Mouse (Mus musculus) bone marrow, adult 2 months (tissue): ENCODE data around the gene Traf3ip3. TPM values are rescaled to one million over a fixed set of nuclear protein-coding genes. Genes with fewer than 3 reads are reported as not detected.

Experiments
- H3K27ac ChIP-seq: fragments of 200-500 bp; 2 replicates; pipeline ENCODE4 v1.5.1; 2012; ENCODE audit warnings: low read depth, mild to moderate bottlenecking, control low read depth, inconsistent platforms, low read length; ENCODE audit not compliant: control insufficient read depth, poor library complexity, insufficient read depth
- H3K4me1 ChIP-seq: fragments of 200-500 bp; 2 replicates; pipeline ENCODE4 v1.6.1; 2011; ENCODE audit warnings: low read length; ENCODE audit not compliant: control insufficient read depth, insufficient read depth
- H3K4me3 ChIP-seq: fragments of 200-500 bp; replicated peaks from 2 replicates; pipeline ENCODE3; 2011; ENCODE audit warnings: mild to moderate bottlenecking, low read depth, low read length, control low read depth; ENCODE audit not compliant: control insufficient read depth
- CTCF ChIP-seq: fragments of 200-500 bp; IDR thresholded peaks from 2 replicates; pipeline ENCODE4 v1.5.1; 2011; ENCODE audit warnings: low read length, control low read depth; ENCODE audit not compliant: control insufficient read depth, insufficient read depth
- POLR2A ChIP-seq: fragments of 200-500 bp; IDR thresholded peaks from 2 replicates; pipeline ENCODE4 v1.6.1; 2011; ENCODE audit warnings: low read depth, mild to moderate bottlenecking, control low read depth, low read length, borderline replicate concordance; ENCODE audit not compliant: control insufficient read depth
- WGBS: fragments of 180-500 bp; shearing (Covaris S2); methylation state at CpG from one replicate; pipeline ENCODE4 v1.1.7; 2018; 5-methylcytosine and 5-hydroxymethylcytosine counted together
- polyA plus RNA-seq: library from polyadenylated mRNA; stranded (reverse); fragments of >200 nt; gene quantifications from 2 replicates; pipeline ENCODE4 v1.2.4, GENCODE M21; 2011; ENCODE audit warnings: low replicate concordance; ENCODE audit not compliant: missing spikeins, insufficient read depth, insufficient read length

Traf3ip3 gene
- polyA plus RNA-seq, 1 experiment, result 119 TPM

DNA sequence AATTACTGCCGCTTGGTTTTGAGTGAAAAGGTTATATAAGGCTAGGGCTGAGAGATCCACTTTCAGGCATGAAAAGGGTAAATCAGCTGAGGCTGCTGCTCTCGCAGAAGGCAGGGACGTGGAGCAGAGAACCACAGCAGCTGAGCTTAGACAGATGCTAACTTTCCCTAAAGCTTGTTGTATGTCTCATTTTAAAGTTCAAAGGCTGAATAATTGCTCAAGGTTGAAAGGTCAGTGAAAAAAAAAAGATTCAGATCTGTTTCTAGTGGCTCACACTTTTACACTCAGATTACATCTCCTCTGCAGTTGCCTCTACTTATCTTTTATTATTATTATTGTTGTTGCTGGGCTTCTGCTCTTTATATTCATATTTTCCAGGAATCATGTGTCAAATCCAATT is 24.0 kb upstream of the Traf3ip3 start:
- no peak overlapping the region for H3K4me3 ChIP-seq
- no peaks in the 10 kb centered on the region; the same call in 1 of the 2 replicates for H3K4me1 ChIP-seq
- H3K27ac ChIP-seq, result no peak overlapping the region
- TF ChIP-seq POLR2A, result no peak
- TF ChIP-seq CTCF, result no peak
- WGBS, result 82% methylated on average over 3 of the region's 3 CpGs

DNA sequence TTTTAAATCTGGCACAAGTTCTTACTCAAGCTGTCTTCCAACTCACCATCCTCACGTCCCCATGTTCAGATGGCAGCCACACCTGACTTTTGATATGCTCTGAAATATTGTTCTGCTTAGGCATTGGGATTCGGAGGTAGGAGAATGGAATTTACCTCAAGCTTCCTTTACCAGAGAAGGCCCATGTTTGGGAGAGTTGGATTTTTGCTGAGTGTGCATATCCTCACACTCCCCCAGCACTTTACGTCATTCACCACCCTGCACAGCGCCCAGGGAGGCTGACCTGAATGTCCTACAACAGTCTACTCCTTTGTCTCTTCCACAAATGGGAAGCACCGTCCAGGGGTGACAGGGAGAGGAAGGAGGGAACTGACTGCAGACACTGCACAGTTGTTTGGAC is 18.9 kb upstream of the Traf3ip3 start:
- WGBS, result 49% methylated on average over 5 of the region's 5 CpGs
- no peak overlapping the region for H3K4me3 ChIP-seq
- no peaks in the 10 kb centered on the region for H3K4me1 ChIP-seq
- H3K27ac ChIP-seq, result no peak overlapping the region
- TF ChIP-seq POLR2A, result no peak
- no peak for TF ChIP-seq CTCF

DNA sequence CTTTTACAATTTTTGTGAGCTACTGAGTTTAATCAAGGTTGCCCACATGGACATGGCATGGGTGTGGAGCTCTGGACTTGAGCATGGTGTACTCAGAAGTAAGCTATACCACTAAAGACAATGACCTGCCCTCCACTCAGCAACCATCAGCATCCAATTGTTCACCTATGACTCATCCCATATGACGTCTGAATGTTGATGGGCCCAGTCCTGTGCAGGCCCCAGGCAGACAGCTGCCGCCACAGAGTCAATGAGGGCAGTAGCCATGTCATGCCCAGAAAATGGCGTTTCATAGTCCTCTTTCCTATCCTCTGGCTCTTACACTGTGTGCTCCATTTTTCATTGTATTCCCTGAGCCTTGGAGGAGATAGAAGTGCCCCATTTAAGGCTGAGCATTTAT is 14.5 kb upstream of the Traf3ip3 start:
- H3K4me3 ChIP-seq, result no peak overlapping the region
- TF ChIP-seq CTCF (no peak), POLR2A (no peak)
- no peak overlapping the region for H3K27ac ChIP-seq
- WGBS, result 77% methylated on average over 3 of the region's 3 CpGs
- no peaks in the 10 kb centered on the region; the same call in 1 of the 2 replicates for H3K4me1 ChIP-seq

- WGBS, result 76% methylated on average over 5 of the region's 5 CpGs
- TF ChIP-seq CTCF (no peak), POLR2A (no peak)
- no peak overlapping the region for H3K4me3 ChIP-seq
- H3K27ac ChIP-seq, result no peak overlapping the region
- no peaks in the 10 kb centered on the region; the same call in 1 of the 2 replicates for H3K4me1 ChIP-seq
These were observed 12.6 kb upstream of the Traf3ip3 start for GRCm38 (mm10) chr1:193214053-193214452.

GRCm38 (mm10) chr1:193211371-193211770 is 9.9 kb upstream of the Traf3ip3 start:
- 77% methylated on average over 5 of the region's 5 CpGs for whole genome bisulfite sequencing
- no peak for TF ChIP-seq CTCF
- no peak for TF ChIP-seq POLR2A
- H3K4me3 ChIP-seq, result no peak overlapping the region
- H3K4me1 ChIP-seq, result no peaks in the 10 kb centered on the region; the same call in none of the 2 replicates
- H3K27ac ChIP-seq, result no peak overlapping the region

- TF ChIP-seq POLR2A (no peak), CTCF (peak; percentile 99)
- H3K27ac ChIP-seq, result no peak overlapping the region
- 7% methylated on average over 2 of the region's 2 CpGs for WGBS
- H3K4me1 ChIP-seq, result no peaks in the 10 kb centered on the region; the same call in none of the 2 replicates
- H3K4me3 ChIP-seq, result peak overlapping the region; percentile 39
These were observed 6.7 kb upstream of the Traf3ip3 start for GRCm38 (mm10) chr1:193208178-193208577.

DNA sequence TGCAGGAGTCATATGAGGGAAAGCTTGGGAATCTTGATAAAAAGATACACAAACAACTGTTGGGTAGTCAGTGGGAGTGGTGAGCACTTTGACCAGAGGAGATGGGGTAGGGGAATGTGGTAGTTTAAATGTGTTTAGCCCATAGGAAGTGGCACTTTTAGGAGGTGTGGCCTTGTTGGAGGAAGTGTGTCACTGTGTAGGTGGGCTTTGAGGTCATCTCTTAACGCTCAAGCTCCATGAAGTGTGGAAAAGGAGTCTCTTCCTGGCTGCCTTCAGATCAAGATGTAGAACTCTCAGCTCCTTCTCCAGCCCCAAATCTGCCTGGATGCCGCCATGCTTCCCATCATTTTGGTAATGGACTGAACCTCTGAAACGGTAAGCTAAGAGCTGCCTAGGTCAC is 6.0 kb upstream of the Traf3ip3 start, which contains the start of gene Lamb3:
Lamb3 (plus strand) TSS at position 197 of the 400 bp plus-strand sequence.
- Histone ChIP-seq H3K4me1 (no peaks in the 10 kb centered on the region; the same call in none of the 2 replicates), H3K27ac (peak within 1 kb of the TSS; percentile 32; the same call in 1 of the 2 replicates), H3K4me3 (peak within 1 kb of the TSS; percentile 39)
- WGBS, result 51% methylated on average over 3 of the region's 3 CpGs
- TF ChIP-seq CTCF (no peak), POLR2A (no peak)

DNA sequence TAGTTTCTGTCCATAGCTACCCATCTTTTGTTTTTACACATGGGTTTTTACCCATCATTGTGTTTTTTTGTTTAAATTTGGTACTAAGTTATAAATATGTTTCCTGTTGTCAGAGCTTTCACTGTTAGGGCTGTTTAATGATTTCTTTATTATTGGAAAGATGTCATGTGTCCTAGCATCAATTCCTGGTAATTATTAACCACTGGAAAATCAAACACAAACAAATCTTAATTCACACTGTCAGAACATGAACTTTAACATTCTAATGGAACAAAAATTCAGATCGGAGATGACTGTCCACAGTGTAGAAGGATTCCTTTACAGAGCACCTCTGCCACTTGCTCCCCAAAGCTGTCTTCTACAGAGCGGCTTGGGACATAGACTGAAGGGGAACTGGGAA is 3.9 kb upstream of the Traf3ip3 start:
- no peak overlapping the region for H3K27ac ChIP-seq

DNA sequence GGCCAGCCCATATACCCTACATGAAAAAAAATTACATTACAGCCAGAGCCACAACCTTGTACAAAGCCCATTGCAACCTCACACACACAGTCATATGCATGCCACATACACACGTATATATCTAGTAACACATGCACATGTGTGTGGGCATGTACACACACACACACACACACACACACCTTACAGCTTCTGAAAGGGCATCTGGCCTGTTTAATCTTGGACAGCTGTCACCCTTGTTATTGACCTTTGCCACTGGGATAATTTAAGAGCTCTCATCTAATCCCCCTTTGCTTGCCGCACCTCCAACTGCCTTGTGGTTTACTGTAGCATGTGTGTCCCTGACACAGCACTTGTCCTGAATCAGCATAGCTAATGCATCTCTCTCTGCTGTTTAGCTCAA is 2.3 kb upstream of the Traf3ip3 start:
- H3K4me1 ChIP-seq, result peaks cover 2% of the 10 kb centered on the region; the same call in 1 of the 2 replicates
- H3K4me3 ChIP-seq, result no peak overlapping the region
- no peak overlapping the region for H3K27ac ChIP-seq
- TF ChIP-seq CTCF (no peak), POLR2A (no peak)
- 53% methylated on average over 2 of the region's 2 CpGs for WGBS

More for the DNA sequence above, 3.9 kb upstream of the Traf3ip3 start:
- peaks cover 2% of the 10 kb centered on the region; the same call in 1 of the 2 replicates for H3K4me1 ChIP-seq
- no peak for TF ChIP-seq POLR2A
- TF ChIP-seq CTCF, result no peak
- no peak overlapping the region for H3K4me3 ChIP-seq
- WGBS, result 89% methylated on average over 2 of the region's 2 CpGs
